Mouse (Mus musculus): ENCODE data around the gene Trp53tg5.

DNA sequence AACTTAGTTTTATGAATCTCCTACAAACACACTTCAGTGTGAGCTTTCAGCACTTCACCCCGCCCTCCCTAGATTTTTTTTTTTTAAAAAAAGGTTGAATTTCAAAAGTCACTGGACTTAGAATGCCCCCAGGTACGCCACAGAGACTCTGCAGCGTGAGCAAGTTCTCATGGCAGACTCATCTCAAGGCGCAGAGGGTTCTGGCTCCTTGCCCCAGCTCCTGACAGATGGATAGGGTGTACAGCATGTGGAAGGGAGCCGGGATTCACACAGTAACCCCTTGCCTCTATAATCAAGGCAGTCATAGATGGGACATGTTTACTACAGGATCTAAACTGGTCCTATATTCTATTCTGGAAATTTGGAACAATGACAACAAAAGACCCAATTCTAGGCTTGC is 48.1 kb downstream of the Trp53tg5 start:
- no peak for TF ChIP-seq USF1 (IDR thresholded peaks at IDR 0.05; ENCODE audit: low read depth, low read length)
- no peak for TF ChIP-seq POLR2A (IDR thresholded peaks at IDR 0.05; ENCODE audit: low read depth, low read length)

Measured in CH12.LX (cell line).